Mouse (Mus musculus) liver, adult 2 months (tissue): ENCODE measurements around the gene Mrtfb. TPM values are rescaled to one million over a fixed set of nuclear protein-coding genes. Genes with fewer than 3 reads are reported as not detected.

Source experiments
- DNase-seq: peaks from one replicate; pipeline ENCODE4 v3.0.0-alpha.2; 2011; ENCODE audit warnings: low read depth, low spot score; ENCODE audit errors: extremely low read depth
- H3K27ac ChIP-seq: fragments of 200-500 bp; replicated peaks from 2 replicates; pipeline ENCODE4 v1.5.1; 2012; ENCODE audit warnings: low read depth, mild to moderate bottlenecking, control low read depth, inconsistent platforms, low read length; ENCODE audit not compliant: insufficient read depth
- H3K27me3 ChIP-seq: fragments of 200-500 bp; 2 replicates; pipeline ENCODE4 v1.6.1; 2012; ENCODE audit warnings: mild to moderate bottlenecking, moderate library complexity, low read length, inconsistent platforms; ENCODE audit not compliant: control insufficient read depth, insufficient read depth
- H3K36me3 ChIP-seq: fragments of 200-500 bp; 2 replicates; pipeline ENCODE4 v1.6.1; 2012; ENCODE audit warnings: low read length, inconsistent platforms; ENCODE audit not compliant: control insufficient read depth, insufficient read depth
- H3K4me1 ChIP-seq: fragments of 200-500 bp; 2 replicates; pipeline ENCODE4 v1.6.1; 2011; ENCODE audit warnings: low read length; ENCODE audit not compliant: control insufficient read depth, insufficient read depth
- H3K4me3 ChIP-seq: fragments of 200-500 bp; 2 replicates; pipeline ENCODE4 v1.5.1; 2011; ENCODE audit warnings: low read depth, mild to moderate bottlenecking, control low read depth, low read length, moderate library complexity; ENCODE audit not compliant: insufficient read depth
- H3K79me2 ChIP-seq: fragments of 200-500 bp; 2 replicates; pipeline ENCODE4 v1.6.1; 2012; ENCODE audit warnings: inconsistent platforms, mild to moderate bottlenecking, low read length, moderate library complexity; ENCODE audit not compliant: control insufficient read depth, insufficient read depth
- H3K9ac ChIP-seq: fragments of 200-500 bp; 2 replicates; pipeline ENCODE4 v1.6.1; 2012; ENCODE audit warnings: low read depth, mild to moderate bottlenecking, control low read depth, inconsistent platforms, low read length
- CTCF ChIP-seq: fragments of 200-500 bp; IDR thresholded peaks from 2 replicates; pipeline ENCODE4 v1.5.1; 2011; ENCODE audit warnings: low read depth, low read length, control low read depth
- POLR2A ChIP-seq: fragments of 200-500 bp; IDR thresholded peaks from 2 replicates; pipeline ENCODE4 v1.6.1; 2011; ENCODE audit warnings: low read length, control low read depth; ENCODE audit not compliant: insufficient read depth; ENCODE audit errors: extremely low read depth
- WGBS: fragments of 180-500 bp; shearing (Covaris S2); methylation state at CpG from one replicate; pipeline ENCODE4 v1.1.7; 2018; 5-methylcytosine and 5-hydroxymethylcytosine counted together
- polyA plus RNA-seq: library from polyadenylated mRNA; depleted of rRNA; stranded (reverse); fragments of >200 nt; gene quantifications from 2 replicates; pipeline ENCODE4 v1.2.3, GENCODE M21; 2012
- total RNA-seq: library from RNA; depleted of rRNA; stranded (reverse); fragments of >200 nt; gene quantifications from 2 replicates; pipeline ENCODE4 v1.2.3, GENCODE M21; 2014

Gene Mrtfb
- total and polyA plus RNA-seq, 2 experiments: 4.2 to 9.4 TPM

- Histone ChIP-seq H3K36me3 (no peaks in the 10 kb centered on the region; the same call in 1 of the 2 replicates), H3K27ac (no peak overlapping the region), H3K79me2 (no peaks in the 10 kb centered on the region), H3K9ac (no peak overlapping the region), H3K4me3 (no peak overlapping the region), H3K27me3 (no peaks in the 10 kb centered on the region), H3K4me1 (no peaks in the 10 kb centered on the region)
- WGBS: 59% methylated on average over 2 of the region's 2 CpGs
- TF ChIP-seq POLR2A (no peak), CTCF (no peak)
- no peak for DNase-seq
Measured at GRCm38 (mm10) chr16:13419752-13420151, 163.5 kb downstream of the Mrtfb start.

- 88% methylated on average over 3 of the region's 3 CpGs for WGBS
- H3K27me3 ChIP-seq: no peaks in the 10 kb centered on the region
Measured at GRCm38 (mm10) chr16:13422522-13422921, 166.2 kb downstream of the Mrtfb start.

GRCm38 (mm10) chr16:13423587-13424355, 167.5 kb downstream of the Mrtfb start:
- Histone ChIP-seq H3K79me2 (no peaks in the 10 kb centered on the region), H3K4me1 (no peaks in the 10 kb centered on the region), H3K4me3 (no peak overlapping the region), H3K36me3 (no peaks in the 10 kb centered on the region), H3K27me3 (no peaks in the 10 kb centered on the region), H3K27ac (no peak overlapping the region), H3K9ac (no peak overlapping the region)
- TF ChIP-seq POLR2A (no peak), CTCF (no peak)
- no peak for DNase-seq
- 83% methylated on average over 8 of the region's 8 CpGs for WGBS

More at GRCm38 (mm10) chr16:13422522-13422921, 166.2 kb downstream of the Mrtfb start:
- no peak overlapping the region for H3K27ac ChIP-seq
- no peak for TF ChIP-seq POLR2A
- no peak overlapping the region for H3K4me3 ChIP-seq
- no peak for DNase-seq
- no peaks in the 10 kb centered on the region for H3K36me3 ChIP-seq
- no peaks in the 10 kb centered on the region for H3K4me1 ChIP-seq
- H3K79me2 ChIP-seq: no peaks in the 10 kb centered on the region
- no peak overlapping the region for H3K9ac ChIP-seq

- no peak for TF ChIP-seq POLR2A
- no peak for TF ChIP-seq CTCF
- H3K4me3 ChIP-seq: no peak overlapping the region
- H3K4me1 ChIP-seq: no peaks in the 10 kb centered on the region
- no peaks in the 10 kb centered on the region for H3K27me3 ChIP-seq
- no peak for DNase-seq
- no peak overlapping the region for H3K27ac ChIP-seq
- H3K79me2 ChIP-seq: no peaks in the 10 kb centered on the region
- H3K36me3 ChIP-seq: no peaks in the 10 kb centered on the region
- 98% methylated on average over 6 of the region's 6 CpGs for WGBS
- no peak overlapping the region for H3K9ac ChIP-seq
Measured at GRCm38 (mm10) chr16:13425804-13426203, 169.5 kb downstream of the Mrtfb start.

GRCm38 (mm10) chr16:13426831-13427589, 170.7 kb downstream of the Mrtfb start:
- Histone ChIP-seq H3K27ac (no peak overlapping the region), H3K9ac (no peak overlapping the region), H3K27me3 (no peaks in the 10 kb centered on the region), H3K79me2 (no peaks in the 10 kb centered on the region), H3K36me3 (no peaks in the 10 kb centered on the region), H3K4me3 (no peak overlapping the region), H3K4me1 (no peaks in the 10 kb centered on the region)
- no peak for DNase-seq
- TF ChIP-seq POLR2A (no peak), CTCF (no peak)
- WGBS: 86% methylated on average over 10 of the region's 10 CpGs
